Mouse (Mus musculus) kidney, adult 2 months (tissue): ENCODE measurements around the gene Gm20716. TPM values are rescaled to one million over a fixed set of nuclear protein-coding genes. Genes with fewer than 3 reads are reported as not detected.
A peak's percentile ranks its signal among the peaks of the same experiment; 100 is the strongest.

Experiments
- DNase-seq: peaks from one replicate; pipeline ENCODE4 v3.0.0; 2021
- H3K27ac ChIP-seq: fragments of 200-500 bp; 2 replicates; pipeline ENCODE4 v1.5.1; 2012; ENCODE audit warnings: low read depth, low read length, control low read depth, inconsistent platforms; ENCODE audit not compliant: insufficient read depth
- H3K27me3 ChIP-seq: fragments of 200-500 bp; replicated peaks from 2 replicates; pipeline ENCODE4 v1.6.1; 2012; ENCODE audit warnings: mild to moderate bottlenecking, moderate library complexity, low read length, inconsistent platforms; ENCODE audit not compliant: control insufficient read depth, insufficient read depth
- H3K36me3 ChIP-seq: fragments of 200-500 bp; 2 replicates; pipeline ENCODE4 v1.6.1; 2012; ENCODE audit warnings: mild to moderate bottlenecking, moderate library complexity, low read length, inconsistent platforms; ENCODE audit not compliant: control insufficient read depth, insufficient read depth
- H3K4me1 ChIP-seq: fragments of 200-500 bp; 2 replicates; pipeline ENCODE4 v1.6.1; 2011; ENCODE audit warnings: low read length; ENCODE audit not compliant: control insufficient read depth, insufficient read depth
- H3K4me3 ChIP-seq: fragments of 200-500 bp; 2 replicates; pipeline ENCODE4 v1.5.1; 2011; ENCODE audit warnings: mild to moderate bottlenecking, low read depth, low read length, control low read depth; ENCODE audit not compliant: insufficient read depth
- CTCF ChIP-seq: fragments of 200-500 bp; conservative IDR thresholded peaks from 2 replicates; pipeline ENCODE4 v1.5.1; 2011; ENCODE audit warnings: low read depth, mild to moderate bottlenecking, control low read depth, low read length, moderate library complexity, mixed read lengths; ENCODE audit not compliant: insufficient read depth, insufficient read length
- POLR2A ChIP-seq: fragments of 200-500 bp; IDR thresholded peaks from one replicate; pipeline ENCODE4 v1.6.1; 2011; ENCODE audit warnings: low read depth, low read length, control low read depth
- WGBS: fragments of 180-500 bp; shearing (Covaris S2); methylation state at CpG from one replicate; pipeline ENCODE4 v1.1.7; 2018; 5-methylcytosine and 5-hydroxymethylcytosine counted together
- polyA plus RNA-seq: library from polyadenylated mRNA; depleted of rRNA; stranded (reverse); fragments of >200 nt; gene quantifications from 2 replicates; pipeline ENCODE4 v1.2.3, GENCODE M21; 2012

Gm20716 gene
- polyA plus RNA-seq, 1 experiment: 8.5 TPM

DNA sequence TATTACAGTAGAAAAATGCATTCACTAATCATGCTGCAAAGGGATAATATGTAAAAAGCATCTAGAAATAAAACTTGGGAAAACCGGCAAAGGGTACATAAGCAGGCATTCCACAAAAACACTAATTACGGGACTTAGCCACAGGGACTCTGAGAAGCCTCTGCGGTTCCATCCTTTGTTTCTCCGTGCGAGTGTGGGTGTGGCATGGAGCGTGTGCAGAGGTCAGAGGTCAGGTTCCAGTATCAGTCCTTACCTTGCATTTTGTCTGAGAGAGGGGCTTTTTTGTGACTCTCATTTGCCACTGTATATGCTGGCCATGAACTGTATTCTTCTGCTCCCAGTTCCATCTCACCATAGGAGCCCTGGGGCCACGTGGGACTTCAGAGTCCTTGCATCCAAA, 54.2 kb downstream of the Gm20716 start:
- Histone ChIP-seq H3K4me3 (no peak overlapping the region), H3K36me3 (no peaks in the 10 kb centered on the region; the same call in 1 of the 2 replicates), H3K4me1 (no peaks in the 10 kb centered on the region), H3K27ac (no peak overlapping the region), H3K27me3 (no peaks in the 10 kb centered on the region)
- no peak for DNase-seq
- no peak for TF ChIP-seq POLR2A
- no peak for TF ChIP-seq CTCF
- WGBS: 53% methylated on average over 7 of the region's 7 CpGs

GRCm38 (mm10) chr2:168170167-168170685, 59.9 kb downstream of the Gm20716 start:
- Histone ChIP-seq H3K27me3 (no peaks in the 10 kb centered on the region), H3K27ac (peak overlapping the region; percentile 52; the same call in 1 of the 2 replicates), H3K4me3 (peak overlapping the region; percentile 32), H3K36me3 (no peaks in the 10 kb centered on the region), H3K4me1 (peaks cover 17% of the 10 kb centered on the region; the same call in 1 of the 2 replicates)
- peak; percentile 90 for DNase-seq
- 13% methylated on average over 13 of the region's 13 CpGs for WGBS
- TF ChIP-seq POLR2A (no peak), CTCF (no peak)

- H3K27me3 ChIP-seq: no peaks in the 10 kb centered on the region
- TF ChIP-seq CTCF (no peak), POLR2A (no peak)
- 17% methylated on average over 9 of the region's 9 CpGs for WGBS
- DNase-seq: no peak
- peak overlapping the region; percentile 52 for H3K27ac ChIP-seq
- peaks cover 17% of the 10 kb centered on the region; the same call in 1 of the 2 replicates for H3K4me1 ChIP-seq
- H3K36me3 ChIP-seq: no peaks in the 10 kb centered on the region
- H3K4me3 ChIP-seq: peak overlapping the region; percentile 32
Observed at GRCm38 (mm10) chr2:168169800-168170113, 60.4 kb downstream of the Gm20716 start.

- Histone ChIP-seq H3K27me3 (no peaks in the 10 kb centered on the region), H3K4me1 (peaks cover 17% of the 10 kb centered on the region; the same call in 1 of the 2 replicates), H3K36me3 (no peaks in the 10 kb centered on the region), H3K27ac (peak overlapping the region; percentile 52), H3K4me3 (no peak overlapping the region)
- WGBS: 45% methylated on average over 9 of the region's 9 CpGs
- no peak for TF ChIP-seq CTCF
- TF ChIP-seq POLR2A: no peak
- DNase-seq: peak; percentile 79
Observed at GRCm38 (mm10) chr2:168168892-168169799, 61.0 kb downstream of the Gm20716 start.

DNA sequence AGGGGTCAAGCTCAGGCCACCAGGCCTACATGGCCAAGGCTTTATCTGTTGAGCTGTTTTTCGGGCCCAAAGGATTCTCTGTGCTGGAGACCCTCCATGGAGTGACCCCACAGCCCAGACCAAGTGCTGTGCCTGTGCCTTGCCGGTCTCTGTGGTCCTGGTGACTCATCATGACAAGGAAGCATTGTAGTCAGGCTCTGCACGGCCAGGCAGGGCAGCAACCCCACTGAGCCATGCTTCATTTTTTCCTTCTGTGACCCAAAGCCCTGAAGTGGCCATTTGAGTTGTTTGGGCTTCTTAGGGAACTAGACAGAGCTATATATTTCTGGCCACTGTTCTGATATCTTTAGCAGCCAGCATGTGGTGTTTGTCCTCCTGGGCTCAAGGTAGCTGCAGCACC, 62.4 kb downstream of the Gm20716 start:
- TF ChIP-seq CTCF (no peak), POLR2A (no peak)
- DNase-seq: no peak
- Histone ChIP-seq H3K4me1 (peaks cover 17% of the 10 kb centered on the region; the same call in 1 of the 2 replicates), H3K4me3 (no peak overlapping the region), H3K27ac (no peak overlapping the region), H3K36me3 (no peaks in the 10 kb centered on the region), H3K27me3 (no peaks in the 10 kb centered on the region)
- 78% methylated on average over 3 of the region's 3 CpGs for WGBS

- H3K36me3 ChIP-seq: no peaks in the 10 kb centered on the region
- H3K27ac ChIP-seq: no peak overlapping the region
- H3K4me3 ChIP-seq: no peak overlapping the region
- DNase-seq: peak; percentile 73
- TF ChIP-seq CTCF (no peak), POLR2A (no peak)
- peaks cover 17% of the 10 kb centered on the region; the same call in 1 of the 2 replicates for H3K4me1 ChIP-seq
- 51% methylated on average over 21 of the region's 21 CpGs for WGBS
- no peaks in the 10 kb centered on the region for H3K27me3 ChIP-seq
Observed at GRCm38 (mm10) chr2:168166750-168167460, 63.3 kb downstream of the Gm20716 start.

DNA sequence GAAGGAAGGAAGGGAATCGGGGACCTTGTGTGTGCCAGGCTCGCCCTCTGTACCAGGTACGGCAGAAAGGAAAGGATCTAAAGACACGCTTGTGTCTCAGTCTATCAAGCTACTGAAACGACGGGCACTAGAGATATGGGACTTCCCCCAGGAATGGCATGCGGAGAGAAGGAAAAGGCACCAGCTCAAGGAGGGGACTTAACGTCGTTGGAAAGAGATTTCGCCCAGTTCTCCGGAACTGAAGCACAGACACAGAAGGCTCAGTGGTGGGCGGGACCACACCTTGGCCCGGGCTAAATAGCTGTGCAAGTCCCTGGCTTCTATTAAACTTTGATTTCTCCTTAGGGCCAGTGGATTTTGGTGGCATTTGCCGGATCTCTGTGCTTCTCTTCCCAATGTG, 68.2 kb downstream of the Gm20716 start:
- WGBS: 11% methylated on average over 14 of the region's 14 CpGs
- TF ChIP-seq CTCF: no peak
- no peak for TF ChIP-seq POLR2A
- no peak overlapping the region for H3K27ac ChIP-seq

More for the DNA sequence above, 68.2 kb downstream of the Gm20716 start:
- peak; percentile 48 for DNase-seq
- H3K36me3 ChIP-seq: no peaks in the 10 kb centered on the region
- H3K4me1 ChIP-seq: peaks cover 14% of the 10 kb centered on the region; the same call in 1 of the 2 replicates
- H3K27me3 ChIP-seq: no peaks in the 10 kb centered on the region
- no peak overlapping the region for H3K4me3 ChIP-seq
